Mouse (Mus musculus): ENCODE measurements around the gene Sytl2.

Sytl2 gene

DNA sequence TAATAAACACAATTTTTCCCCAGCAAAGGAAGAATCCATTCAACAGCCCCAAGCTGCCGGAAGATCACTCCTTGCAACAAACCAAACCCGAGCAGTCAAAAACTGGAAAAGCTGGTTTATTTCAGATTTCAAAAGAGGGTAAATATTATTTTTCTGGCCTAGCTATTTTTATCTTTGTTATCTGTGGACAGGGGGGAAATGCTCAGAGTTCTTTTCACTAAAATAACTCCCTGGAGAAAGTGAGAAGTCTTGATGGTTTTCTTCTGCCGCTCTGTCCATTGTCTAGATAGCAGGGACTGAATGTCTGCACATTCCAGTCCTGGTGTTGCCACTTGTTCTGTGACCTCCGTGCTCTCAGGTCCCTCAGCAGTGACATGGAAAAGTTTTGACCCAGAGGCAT lies 70.8 kb downstream of the Sytl2 start:
- peak; percentile 16 for DNase-seq

- DNase-seq, result no peak
Measured at GRCm38 (mm10) chr7:90384411-90384810, 82.4 kb downstream of the Sytl2 start.

DNA sequence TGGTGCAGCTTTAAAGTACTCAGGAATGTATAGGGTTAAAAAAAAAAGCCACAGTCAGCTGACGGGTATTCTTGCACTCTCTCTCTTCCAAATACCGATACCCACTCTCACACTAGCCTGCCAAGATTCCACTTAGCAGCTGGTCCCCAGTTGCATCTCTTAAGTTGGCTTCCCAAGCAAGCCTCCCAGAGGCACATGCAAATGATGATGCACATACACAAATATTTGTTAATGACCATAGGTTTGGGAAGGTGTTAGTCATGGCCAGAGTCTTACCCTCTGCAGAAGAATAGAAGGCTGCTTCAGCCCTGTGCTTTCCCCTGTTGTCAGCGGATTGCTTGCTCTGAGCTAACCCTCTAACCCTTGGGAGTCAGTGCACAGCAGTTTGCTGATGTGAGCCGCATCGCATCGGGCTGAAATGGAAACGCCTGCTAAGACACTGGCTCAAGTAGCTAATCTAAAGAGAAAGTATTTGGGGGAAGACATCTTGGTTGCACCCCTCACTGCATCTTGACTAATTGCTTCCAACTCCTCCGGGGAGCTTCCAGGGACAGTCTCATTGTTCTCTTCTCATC lies 84.9 kb downstream of the Sytl2 start:
- DNase-seq, result peak; percentile 8

DNA sequence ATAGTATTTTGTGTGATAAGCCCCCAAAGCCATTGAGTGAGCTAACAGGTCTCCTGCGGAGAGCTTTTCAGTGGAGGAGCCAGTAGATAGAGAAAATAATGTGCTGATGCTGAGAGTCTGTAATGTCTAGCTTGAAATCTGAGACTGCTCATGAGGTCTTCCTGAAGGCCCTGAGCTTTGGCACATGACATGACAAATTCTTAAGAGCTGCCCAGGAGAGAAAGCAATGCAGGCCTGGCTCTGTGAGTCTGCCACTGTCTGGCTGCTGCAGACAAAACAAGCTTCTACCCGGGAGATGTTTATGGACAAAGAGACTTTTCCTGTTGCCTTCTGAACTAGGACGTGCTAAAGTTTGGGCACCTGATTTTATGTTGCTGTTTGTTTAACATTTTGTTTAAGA lies 87.7 kb downstream of the Sytl2 start:
- no peak for DNase-seq

- DNase-seq, result no peak
Measured at GRCm38 (mm10) chr7:90395073-90395472, 93.0 kb downstream of the Sytl2 start.

GRCm38 (mm10) chr7:90395928-90396327 lies 93.9 kb downstream of the Sytl2 start:
- DNase-seq, result no peak

- peak; percentile 78 for DNase-seq
Measured at GRCm38 (mm10) chr7:90409934-90410333, 107.9 kb downstream of the Sytl2 start.

GRCm38 (mm10) chr7:90426020-90427001 lies 124.3 kb downstream of the Sytl2 start, which contains the start of gene Ccdc89:
Gene Ccdc89, plus strand, starts transcription at chr7:90426577.
- DNase-seq, result peak; percentile 82

- no peak for DNase-seq
Measured at GRCm38 (mm10) chr7:90427006-90427405, 125.0 kb downstream of the Sytl2 start.

- DNase-seq, result no peak
Measured at GRCm38 (mm10) chr7:90432221-90432620, 130.2 kb downstream of the Sytl2 start.

- no peak for DNase-seq
Measured at GRCm38 (mm10) chr7:90440044-90440443, 138.0 kb downstream of the Sytl2 start.

DNA sequence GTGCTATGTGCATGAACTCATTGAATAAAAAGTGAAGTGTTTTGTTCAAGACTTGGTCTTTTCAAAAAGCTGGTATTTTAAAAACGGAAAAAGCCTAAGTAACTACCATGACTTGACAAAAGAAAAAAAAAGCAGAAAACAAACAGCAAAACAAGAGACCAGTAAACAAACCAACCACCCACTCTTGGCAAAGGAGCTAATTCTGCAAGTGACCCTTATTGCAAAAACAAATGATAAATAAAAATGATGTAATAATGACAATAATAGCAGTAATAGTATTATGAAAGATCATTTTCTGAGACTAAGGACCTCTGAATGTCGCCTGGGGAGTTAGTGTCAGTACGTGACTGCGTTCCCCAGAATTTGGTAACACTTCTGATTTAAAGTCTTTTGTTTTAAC lies 140.0 kb downstream of the Sytl2 start:
- DNase-seq, result no peak

- peak; percentile 97 for DNase-seq
Measured at GRCm38 (mm10) chr7:90442518-90443080, 140.5 kb downstream of the Sytl2 start, which contains the start of gene Crebzf. Gene Crebzf, plus strand, starts transcription at chr7:90442729.

GRCm38 (mm10) chr7:90443101-90444091 lies 141.3 kb downstream of the Sytl2 start:
- DNase-seq, result peak; percentile 74

DNA sequence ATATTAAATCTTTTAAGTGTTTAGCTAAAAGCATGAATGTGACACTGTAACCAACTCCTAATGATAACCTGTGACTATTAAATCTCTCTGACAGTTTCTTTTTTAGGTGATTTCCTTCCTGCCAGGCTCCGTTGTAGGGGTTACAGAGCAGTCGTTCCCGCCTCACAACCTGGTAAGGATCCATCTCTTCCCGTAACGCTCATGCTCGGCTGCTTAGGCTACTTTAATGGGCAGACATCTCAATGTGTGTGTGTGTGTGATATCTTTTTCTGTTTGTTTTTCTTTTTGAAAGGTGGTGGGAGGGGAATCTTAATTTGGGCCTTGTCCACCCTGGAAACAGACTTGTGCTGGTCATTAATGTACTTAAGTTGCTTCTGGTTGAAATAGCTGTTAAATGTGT lies 142.2 kb downstream of the Sytl2 start:
- DNase-seq, result no peak

- no peak for DNase-seq
Measured at GRCm38 (mm10) chr7:90456149-90456844, 154.2 kb downstream of the Sytl2 start.

DNA sequence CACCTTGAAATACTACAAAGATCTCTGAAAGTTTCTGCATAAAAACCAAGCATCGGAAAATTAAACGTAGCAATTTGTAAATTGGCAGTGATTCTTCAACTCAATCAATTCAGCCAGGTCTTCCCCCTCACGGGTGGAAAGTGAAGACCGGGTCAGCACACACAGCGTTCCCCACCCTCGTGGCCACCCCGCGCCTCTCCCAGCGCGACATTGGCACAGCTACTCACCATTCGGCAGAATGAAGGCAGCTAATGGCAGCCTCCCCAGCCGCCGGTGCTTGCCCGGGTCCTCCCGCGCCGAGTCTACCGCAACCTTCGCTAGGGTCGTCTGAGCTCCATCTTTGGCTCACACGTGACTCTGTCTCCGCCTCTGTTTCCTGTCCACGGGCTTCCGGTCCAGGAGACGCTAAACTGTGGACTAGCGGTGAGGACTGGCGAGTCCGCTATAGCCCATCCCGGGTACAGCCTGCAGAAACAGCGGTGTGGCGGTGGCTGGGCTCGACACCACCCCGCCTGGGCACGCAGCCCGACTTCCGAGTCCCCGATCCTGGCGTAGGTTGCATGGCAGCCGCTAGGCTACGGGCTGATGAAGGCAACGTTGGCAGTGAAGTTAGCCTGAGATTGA lies 154.9 kb downstream of the Sytl2 start, which contains the start of gene Tmem126a:
Gene Tmem126a (minus strand): TSS at position 385 of the 624 bp plus-strand sequence.
- peak; percentile 81 for DNase-seq

GRCm38 (mm10) chr7:90457517-90457916 lies 155.5 kb downstream of the Sytl2 start:
- no peak for DNase-seq
